Mouse (Mus musculus) adrenal gland, postnatal 4 days (tissue): Measurements from ENCODE around the gene Gm5127. TPM values are rescaled to one million over a fixed set of nuclear protein-coding genes. Genes with fewer than 3 reads are reported as not detected.

Experiments
- microRNA-seq: library from miRNA; unstranded; fragments of <30 nt; microRNA quantifications from one replicate; pipeline ENCODE4 v1.2.0, GENCODE M21; 2021
- total RNA-seq, 2 experiments: library from RNA; stranded (reverse); gene quantifications; 2 replicates each; pipeline ENCODE4 v1.2.3; 2021

The Gm5127 gene
- total RNA-seq, 2 experiments from 2014 or later = not detected

Small RNA genes within 50 kb of the gene (microRNA-seq; reads per million reads assigned to microRNA genes)
- not detected for gene Gm22102

Other genes starting within 250 kb of the Gm5127 start
- 1 to 10 TPM; 2.2 to 2.5 TPM for gene Fndc3c1, start 97.8 kb upstream of the Gm5127 start, total RNA-seq
- gene Cysltr1, start 20.5 kb downstream of the Gm5127 start, total RNA-seq = under 1 TPM; 0.56 to 0.73 TPM